Mouse (Mus musculus): ENCODE data around the gene Gm20388.

GRCm38 (mm10) chr8:120493508-120494464 is 583.1 kb downstream of the Gm20388 start:
- no peak for TF ChIP-seq MAFK (IDR thresholded peaks at IDR 0.05; ENCODE audit: insufficient read depth, low read depth, low read length)
- TF ChIP-seq HCFC1 (IDR thresholded peaks at IDR 0.05; ENCODE audit: borderline replicate concordance, insufficient read depth, low read length), result no peak
- no peak for TF ChIP-seq CHD2 (IDR thresholded peaks at IDR 0.05; ENCODE audit: low read depth, low read length)
